Comparison of ENCODE assay signal across 25 mouse cellular contexts in genomic region chr9:115332339-115332738, GRCm38 (mm10).
"Had no signal": no experiment of that assay in that cellular context is flagged by ENCODE, and none has a peak within 500 bp of the region (broad histone marks: within the 10 kb centered on the region; RNA-seq: fewer than 3 reads in every experiment).

No protein-coding gene starts in this region.

- H3K9ac ChIP-seq: embryonic facial prominence, embryonic 12.5 days; embryonic facial prominence, embryonic 13.5 days; embryonic facial prominence, embryonic 15.5 days; forebrain, embryonic 12.5 days; forebrain, embryonic 13.5 days; forebrain, embryonic 15.5 days; forebrain, postnatal 0 days had no signal

- H3K9me3 ChIP-seq: embryonic facial prominence, embryonic 10.5 days; embryonic facial prominence, embryonic 12.5 days; embryonic facial prominence, embryonic 13.5 days; embryonic facial prominence, embryonic 15.5 days; forebrain, embryonic 10.5 days; forebrain, embryonic 12.5 days; forebrain, embryonic 13.5 days; forebrain, embryonic 15.5 days had no signal

- H3K27me3 ChIP-seq: embryonic facial prominence, embryonic 12.5 days; embryonic facial prominence, embryonic 13.5 days; embryonic facial prominence, embryonic 15.5 days; forebrain, embryonic 12.5 days; forebrain, embryonic 13.5 days; forebrain, embryonic 15.5 days had no signal

- H3K36me3 ChIP-seq: embryonic facial prominence, embryonic 10.5 days; embryonic facial prominence, embryonic 12.5 days; embryonic facial prominence, embryonic 13.5 days; embryonic facial prominence, embryonic 15.5 days; forebrain, embryonic 10.5 days; forebrain, embryonic 12.5 days; forebrain, embryonic 15.5 days had no signal

- DNase-seq: cerebellum, adult 18-20 months; cerebellum, adult 2 months; cerebellum, adult 8-10 months; cerebellum, adult 9-10 months; cerebellum, adult 9-11 months; cerebellum, postnatal 10 days; cerebellum, postnatal 14 days; cerebellum, postnatal 25 days; cerebellum, postnatal 36 days; embryo, embryonic 11 days; forebrain, postnatal 0 days; gastrocnemius, postnatal 10 days; heart, adult 2 months had no signal

- ATAC-seq: forebrain, embryonic 13.5 days; forebrain, embryonic 14.5 days; forebrain, embryonic 15.5 days; forebrain, embryonic 16.5 days; forebrain, postnatal 0 days had no signal

- H3K27ac ChIP-seq: embryonic facial prominence, embryonic 10.5 days; embryonic facial prominence, embryonic 12.5 days; embryonic facial prominence, embryonic 13.5 days; embryonic facial prominence, embryonic 15.5 days; forebrain, embryonic 10.5 days; forebrain, embryonic 12.5 days; forebrain, embryonic 13.5 days; forebrain, embryonic 15.5 days; heart, adult 2 months had no signal

- H3K4me1 ChIP-seq: embryonic facial prominence, embryonic 12.5 days; embryonic facial prominence, embryonic 13.5 days; forebrain, embryonic 13.5 days; forebrain, embryonic 15.5 days had no signal

- H3K4me3 ChIP-seq: embryonic facial prominence, embryonic 10.5 days; embryonic facial prominence, embryonic 12.5 days; embryonic facial prominence, embryonic 13.5 days; embryonic facial prominence, embryonic 15.5 days; erythroblast, embryonic 14.5 days; forebrain, embryonic 10.5 days; forebrain, embryonic 12.5 days; forebrain, embryonic 13.5 days; forebrain, embryonic 15.5 days; gastrocnemius, adult 2 months; heart, adult 2 months had no signal

- H3K4me2 ChIP-seq: embryonic facial prominence, embryonic 12.5 days; embryonic facial prominence, embryonic 13.5 days; embryonic facial prominence, embryonic 15.5 days; forebrain, embryonic 12.5 days; forebrain, embryonic 13.5 days; forebrain, embryonic 15.5 days had no signal
